Mouse (Mus musculus) fibroblast of lung, adult 2 months (primary cell): Measurements from ENCODE around the gene Ddx54.

ENCODE experiments used
- DNase-seq: peaks from one replicate; pipeline ENCODE4 v3.0.0-alpha.2; 2011; ENCODE audit warnings: low read depth

Ddx54 gene

GRCm38 (mm10) chr5:120612442-120612821, at the start of gene Ddx54, which contains the start of gene Rita1:
Gene Ddx54, plus strand, starts transcription at chr5:120612739.
Gene Rita1, minus strand, starts transcription at chr5:120612589.
- DNase-seq = no peak

GRCm38 (mm10) chr5:120562956-120563913, 49.3 kb upstream of the Ddx54 start:
- DNase-seq = peak; percentile 59

- DNase-seq = no peak
Observed at GRCm38 (mm10) chr5:120563914-120564311, 48.6 kb upstream of the Ddx54 start.

GRCm38 (mm10) chr5:120565171-120565905, 47.2 kb upstream of the Ddx54 start:
- no peak for DNase-seq

GRCm38 (mm10) chr5:120566101-120566500, 46.4 kb upstream of the Ddx54 start:
- no peak for DNase-seq

- no peak for DNase-seq
Observed at GRCm38 (mm10) chr5:120566681-120567252, 45.8 kb upstream of the Ddx54 start.

- DNase-seq = no peak
Observed at GRCm38 (mm10) chr5:120567253-120567701, 45.3 kb upstream of the Ddx54 start.

GRCm38 (mm10) chr5:120567761-120568211, 44.8 kb upstream of the Ddx54 start:
- DNase-seq = no peak

GRCm38 (mm10) chr5:120568336-120568768, 44.2 kb upstream of the Ddx54 start:
- DNase-seq = no peak

GRCm38 (mm10) chr5:120568964-120569363, 43.6 kb upstream of the Ddx54 start:
- DNase-seq = no peak

- DNase-seq = no peak
Observed at GRCm38 (mm10) chr5:120569791-120570190, 42.7 kb upstream of the Ddx54 start.

- DNase-seq = no peak
Observed at GRCm38 (mm10) chr5:120570289-120570897, 42.1 kb upstream of the Ddx54 start.

GRCm38 (mm10) chr5:120571056-120571740, 41.3 kb upstream of the Ddx54 start:
- DNase-seq = no peak

- no peak for DNase-seq
Observed at GRCm38 (mm10) chr5:120574469-120575063, 38.0 kb upstream of the Ddx54 start.

- DNase-seq = no peak
Observed at GRCm38 (mm10) chr5:120576781-120577301, 35.7 kb upstream of the Ddx54 start.

- no peak for DNase-seq
Observed at GRCm38 (mm10) chr5:120577935-120578441, 34.6 kb upstream of the Ddx54 start.

- no peak for DNase-seq
Observed at GRCm38 (mm10) chr5:120578504-120579081, 33.9 kb upstream of the Ddx54 start.

- no peak for DNase-seq
Observed at GRCm38 (mm10) chr5:120579211-120579897, 33.2 kb upstream of the Ddx54 start.

- DNase-seq = no peak
Observed at GRCm38 (mm10) chr5:120579898-120580626, 32.5 kb upstream of the Ddx54 start.
